In genomic region chr1:134201751-134202420, GRCm38 (mm10) we compare ENCODE assay signal across 9 mouse cellular contexts. TPM values are rescaled to one million over a fixed set of nuclear protein-coding genes. Genes with fewer than 3 reads are reported as not detected.
DNase-seq lines count a peak whose midpoint lies in the region; ATAC-seq and TF ChIP-seq lines count a peak whose summit lies in the region.
"Had no signal": no experiment of that assay in that cellular context is flagged by ENCODE, and none has a peak within 500 bp of the region (broad histone marks: within the 10 kb centered on the region; RNA-seq: fewer than 3 reads in every experiment).

No protein-coding gene starts in this region.

- 40% methylated on average over 3 of the region's 3 CpGs for WGBS in kidney, adult 2 months
- WGBS in kidney, embryonic 14.5 days: 51% methylated on average over 3 of the region's 3 CpGs
- WGBS in liver, embryonic 13.5 days (ENCODE audit: insufficient replicate concordance): 40% methylated on average over 3 of the region's 3 CpGs

- peak; percentile 47 for DNase-seq in kidney, adult 2 months
- DNase-seq in NIH3T3 (ENCODE audit: low read depth): peak; percentile 70
- DNase-seq in liver, embryonic 13.5 days: peak; percentile 28
- peak; percentile 48 for DNase-seq in splenic B cell, adult 2 months (ENCODE audit: low read depth, low spot score)
- no peak for DNase-seq in spleen, postnatal 4 days (ENCODE audit: low spot score in 2 of 2)

- H3K4me3 ChIP-seq in kidney, adult 2 months (ENCODE audit: insufficient read depth, low read depth, low read length): no peak overlapping the region
- H3K4me3 ChIP-seq in kidney, embryonic 14.5 days (ENCODE audit: low read length): no peak overlapping the region
- H3K4me3 ChIP-seq in C2C12 (ENCODE audit: insufficient read depth, poor library complexity, severe bottlenecking): no peak overlapping the region
- no peak overlapping the region for H3K4me3 ChIP-seq in liver, embryonic 13.5 days (replicated peaks)
- H3K4me3 ChIP-seq: liver, embryonic 15.5 days had no signal

- H3K27me3 ChIP-seq in kidney, adult 2 months (replicated peaks; ENCODE audit: control insufficient read depth, insufficient read depth, low read length): no peaks in the 10 kb centered on the region
- no peaks in the 10 kb centered on the region for H3K27me3 ChIP-seq in kidney, embryonic 14.5 days (ENCODE audit: control insufficient read depth, insufficient read depth, low read length)
- peaks cover 7% of the 10 kb centered on the region for H3K27me3 ChIP-seq in C2C12 (ENCODE audit: control insufficient read depth, insufficient read depth, insufficient read length)
- H3K27me3 ChIP-seq in liver, embryonic 13.5 days: peaks cover 7% of the 10 kb centered on the region; the same call in 1 of the 2 replicates
- H3K27me3 ChIP-seq in splenic B cell, adult 2 months (ENCODE audit: control insufficient read depth, insufficient read depth, low read length, poor library complexity, severe bottlenecking): no peaks in the 10 kb centered on the region
- H3K27me3 ChIP-seq: liver, embryonic 15.5 days had no signal

- TF ChIP-seq CTCF in kidney, adult 2 months (conservative IDR thresholded peaks at IDR 0.05; ENCODE audit: insufficient read depth, insufficient read length, low read depth, low read length): peak; percentile 70
- peak; percentile 58 for TF ChIP-seq CTCF in C2C12 (IDR thresholded peaks at IDR 0.05; ENCODE audit: control insufficient read depth, insufficient read depth, insufficient read length)

- H3K79me2 ChIP-seq in C2C12 (ENCODE audit: control insufficient read depth, insufficient read depth): no peaks in the 10 kb centered on the region

- H3K4me1 ChIP-seq in kidney, adult 2 months (ENCODE audit: control insufficient read depth, insufficient read depth, low read length): no peaks in the 10 kb centered on the region
- no peaks in the 10 kb centered on the region for H3K4me1 ChIP-seq in kidney, embryonic 14.5 days (ENCODE audit: control insufficient read depth, insufficient read depth, low read length)
- H3K4me1 ChIP-seq in liver, embryonic 13.5 days (replicated peaks): peaks cover 21% of the 10 kb centered on the region

- no peak overlapping the region for H3K9ac ChIP-seq in kidney, embryonic 14.5 days (ENCODE audit: low read depth, low read length)
- H3K9ac ChIP-seq in liver, embryonic 13.5 days: no peak overlapping the region
- H3K9ac ChIP-seq: liver, embryonic 15.5 days had no signal

- no peak overlapping the region for H3K4me2 ChIP-seq in kidney, embryonic 14.5 days (replicated peaks; ENCODE audit: low read depth, low read length)
- no peak overlapping the region for H3K4me2 ChIP-seq in liver, embryonic 13.5 days
- H3K4me2 ChIP-seq: liver, embryonic 15.5 days had no signal

- H3ac ChIP-seq in C2C12 (ENCODE audit: control insufficient read depth, insufficient read length, low read depth): no peak overlapping the region

- H3K9me3 ChIP-seq in kidney, embryonic 14.5 days (ENCODE audit: control insufficient read depth, low read length): no peaks in the 10 kb centered on the region
- no peaks in the 10 kb centered on the region for H3K9me3 ChIP-seq in liver, embryonic 13.5 days (replicated peaks)
- H3K9me3 ChIP-seq: liver, embryonic 15.5 days had no signal

- no peak overlapping the region for H3K27ac ChIP-seq in kidney, adult 2 months (ENCODE audit: insufficient read depth, low read depth, low read length)
- H3K27ac ChIP-seq in kidney, embryonic 14.5 days (ENCODE audit: low read depth, low read length): no peak overlapping the region
- H3K27ac ChIP-seq in liver, embryonic 13.5 days: no peak overlapping the region
- H3K27ac ChIP-seq: liver, embryonic 15.5 days had no signal

- H3K36me3 ChIP-seq in kidney, adult 2 months (ENCODE audit: control insufficient read depth, insufficient read depth, low read length): no peaks in the 10 kb centered on the region
- no peaks in the 10 kb centered on the region for H3K36me3 ChIP-seq in kidney, embryonic 14.5 days (ENCODE audit: control insufficient read depth, insufficient read depth, low read length)
- H3K36me3 ChIP-seq in C2C12 (ENCODE audit: control insufficient read depth, insufficient read depth): no peaks in the 10 kb centered on the region
- H3K36me3 ChIP-seq in liver, embryonic 13.5 days: no peaks in the 10 kb centered on the region
- H3K36me3 ChIP-seq in splenic B cell, adult 2 months (ENCODE audit: control insufficient read depth, insufficient read depth, low read length, poor library complexity, severe bottlenecking): no peaks in the 10 kb centered on the region
- H3K36me3 ChIP-seq: liver, embryonic 15.5 days had no signal

- no peak for TF ChIP-seq POLR2A in kidney, adult 2 months (IDR thresholded peaks at IDR 0.05; ENCODE audit: low read depth, low read length)

- ATAC-seq in kidney, embryonic 14.5 days (ENCODE audit: low FRiP score, low TSS enrichment): no peak
- peak; percentile 49; the same call in 1 of the 2 replicates for ATAC-seq in erythroblast, adult 5-6 weeks (replicated peaks; ENCODE audit: low FRiP score, poor library complexity, severe bottlenecking)
- no peak for ATAC-seq in liver, embryonic 13.5 days (ENCODE audit: low read depth)

- H3K79me3 ChIP-seq in C2C12 (ENCODE audit: low read depth): no peaks in the 10 kb centered on the region

TF ChIP-seq in C2C12, 6 proteins besides CTCF, POLR2A, EP300 and RAD21:
- TF ChIP-seq MAX (IDR thresholded peaks at IDR 0.05): no peak
- no peak for TF ChIP-seq CEBPB (IDR thresholded peaks at IDR 0.05; ENCODE audit: low read depth)
- no peak for TF ChIP-seq MYOG (IDR thresholded peaks at IDR 0.05; ENCODE audit: control insufficient read depth, extremely low read depth, insufficient read length)
- TF ChIP-seq FOSL1 (IDR thresholded peaks at IDR 0.05; ENCODE audit: insufficient read depth, low read length, poor library complexity, severe bottlenecking): no peak
- TF ChIP-seq MYOD1 (IDR thresholded peaks at IDR 0.05; ENCODE audit: control insufficient read depth, insufficient read length, low read depth): no peak
- TF ChIP-seq USF1 (IDR thresholded peaks at IDR 0.05; ENCODE audit: low read depth): no peak

RNA-seq across cellular contexts. Expression of gene Mybph, which starts 8.6 kb away (rescaled TPM):
- 0.12 and 0.89 TPM in 2 replicates for polyA plus RNA-seq in kidney, adult 2 months (2012; rRNA removed)
- polyA plus RNA-seq in kidney, embryonic 14.5 days (2014; fragmentation: Nextera tagmentation; extraction: Ambion mirVana): 0.27 and 0.36 TPM in 2 replicates
- 1.4 TPM for polyA plus RNA-seq in C2C12 (2012; fragmentation: generic; extraction: Trizol)
- not detected in 2 replicates for total RNA-seq in erythroblast, adult 5-6 weeks (2015; ENCODE audit: low replicate concordance)
- not detected in 2 replicates for total RNA-seq in erythroblast, adult 5-6 weeks (2017; ENCODE audit: low replicate concordance)
- polyA plus RNA-seq in liver, embryonic 13.5 days (2015; fragmentation: Nextera tagmentation; extraction: Ambion mirVana): 1.6 and 1.9 TPM in 2 replicates

RNA-seq across cellular contexts. Expression of gene Chil1, which starts 19.9 kb away (rescaled TPM):
- 0.56 TPM in 2 replicates for polyA plus RNA-seq in kidney, adult 2 months (2012; rRNA removed)
- polyA plus RNA-seq in kidney, embryonic 14.5 days (2014; fragmentation: Nextera tagmentation; extraction: Ambion mirVana): 0.57 and 1.6 TPM in 2 replicates
- 0.08 TPM for polyA plus RNA-seq in C2C12 (2012; fragmentation: generic; extraction: Trizol)
- total RNA-seq in erythroblast, adult 5-6 weeks (2015; ENCODE audit: low replicate concordance): 71.3 and 98.6 TPM in 2 replicates
- 29.3 and 58.3 TPM in 2 replicates for total RNA-seq in erythroblast, adult 5-6 weeks (2017; ENCODE audit: low replicate concordance)
- 1.8 and 2.4 TPM in 2 replicates for polyA plus RNA-seq in liver, embryonic 13.5 days (2015; fragmentation: Nextera tagmentation; extraction: Ambion mirVana)

RNA-seq across cellular contexts. Expression of gene Adora1, which starts 33.3 kb away (rescaled TPM):
- 13.5 and 16.6 TPM in 2 replicates for polyA plus RNA-seq in kidney, adult 2 months (2012; rRNA removed)
- 3.2 TPM in 2 replicates for polyA plus RNA-seq in kidney, embryonic 14.5 days (2014; fragmentation: Nextera tagmentation; extraction: Ambion mirVana)
- 0.05 TPM for polyA plus RNA-seq in C2C12 (2012; fragmentation: generic; extraction: Trizol)
- total RNA-seq in erythroblast, adult 5-6 weeks (2015; ENCODE audit: low replicate concordance): not detected in 2 replicates
- total RNA-seq in erythroblast, adult 5-6 weeks (2017; ENCODE audit: low replicate concordance): not detected in 2 replicates
- polyA plus RNA-seq in liver, embryonic 13.5 days (2015; fragmentation: Nextera tagmentation; extraction: Ambion mirVana): 0.12 and 0.13 TPM in 2 replicates

Comparison
In these comparisons a context has a peak if more than half of its experiments do, and no peak if none do; other contexts are left out.
1. DNase-seq: peak in kidney, adult 2 months (single experiment), NIH3T3 (single experiment), liver, embryonic 13.5 days (single experiment) and splenic B cell, adult 2 months (single experiment); none in spleen, postnatal 4 days (0 of 2).